Mouse (Mus musculus) lung, embryonic 16.5 days (tissue): ENCODE results near the gene Dbnl. TPM values are rescaled to one million over a fixed set of nuclear protein-coding genes. Genes with fewer than 3 reads are reported as not detected.

Source experiments
- ATAC-seq: fragments of 200-750 bp; cut with Nextera tagmentation; 2 replicates; pipeline ENCODE4 v1.8.0; 2017; ENCODE audit warnings: low read depth, mild to moderate bottlenecking, moderate library complexity
- H3K27ac ChIP-seq: fragments of 300-500 bp; sonication (generic); 2 replicates; pipeline ENCODE4 v1.5.1; 2014; ENCODE audit warnings: mild to moderate bottlenecking, control low read depth, low read length
- H3K27me3 ChIP-seq: fragments of 300-500 bp; sonication (generic); 2 replicates; pipeline ENCODE4 v1.6.1; 2014; ENCODE audit warnings: low read depth, low read length, mixed read lengths; ENCODE audit not compliant: control insufficient read depth, insufficient read depth
- H3K36me3 ChIP-seq: fragments of 300-500 bp; sonication (generic); 2 replicates; pipeline ENCODE4 v1.6.1; 2014; ENCODE audit warnings: low read length; ENCODE audit not compliant: control insufficient read depth, insufficient read depth
- H3K4me1 ChIP-seq: fragments of 300-500 bp; sonication (generic); replicated peaks from 2 replicates; pipeline ENCODE4 v1.6.1; 2014; ENCODE audit warnings: low read length, mixed read lengths; ENCODE audit not compliant: control insufficient read depth, insufficient read depth
- H3K4me2 ChIP-seq: fragments of 300-500 bp; sonication (generic); 2 replicates; pipeline ENCODE4 v1.6.1; 2014; ENCODE audit warnings: low read depth, low read length, control low read depth
- H3K4me3 ChIP-seq: fragments of 300-500 bp; sonication (generic); 2 replicates; pipeline ENCODE4 v1.5.1; 2014; ENCODE audit warnings: mild to moderate bottlenecking, low read length, control low read depth
- H3K9ac ChIP-seq: fragments of 300-500 bp; sonication (generic); 2 replicates; pipeline ENCODE4 v1.6.1; 2014; ENCODE audit warnings: low read length, control low read depth
- H3K9me3 ChIP-seq: fragments of 300-500 bp; sonication (generic); 2 replicates; pipeline ENCODE4 v1.6.1; 2016; ENCODE audit warnings: low read length; ENCODE audit not compliant: control insufficient read depth
- WGBS: fragments of 180-500 bp; shearing (Covaris S2); extraction: QIAGEN DNeasy Blood & Tissue Kit; methylation state at CpG from one replicate; pipeline ENCODE4 v1.1.7; 2014; 5-methylcytosine and 5-hydroxymethylcytosine counted together
- polyA plus RNA-seq: library from polyadenylated mRNA; unstranded; fragments of >200 nt; fragmentation: Nextera tagmentation; extraction: Ambion mirVana; gene quantifications from 2 replicates; pipeline ENCODE4 v1.2.1, GENCODE M21; 2015

The Dbnl gene
- polyA plus RNA-seq, 1 experiment from 2014 or later, result 111 TPM

- Histone ChIP-seq H3K9me3 (no peaks in the 10 kb centered on the region), H3K9ac (no peak overlapping the region), H3K4me3 (no peak overlapping the region), H3K27ac (no peak overlapping the region), H3K4me1 (peaks cover 12% of the 10 kb centered on the region), H3K4me2 (peak overlapping the region; percentile 84; the same call in 1 of the 2 replicates), H3K36me3 (peaks cover 16% of the 10 kb centered on the region), H3K27me3 (no peaks in the 10 kb centered on the region)
- 65% methylated on average over 3 of the region's 3 CpGs for WGBS
- no peak for ATAC-seq
Measured at GRCm38 (mm10) chr11:5789754-5790333, 1.6 kb downstream of the Dbnl start.

DNA sequence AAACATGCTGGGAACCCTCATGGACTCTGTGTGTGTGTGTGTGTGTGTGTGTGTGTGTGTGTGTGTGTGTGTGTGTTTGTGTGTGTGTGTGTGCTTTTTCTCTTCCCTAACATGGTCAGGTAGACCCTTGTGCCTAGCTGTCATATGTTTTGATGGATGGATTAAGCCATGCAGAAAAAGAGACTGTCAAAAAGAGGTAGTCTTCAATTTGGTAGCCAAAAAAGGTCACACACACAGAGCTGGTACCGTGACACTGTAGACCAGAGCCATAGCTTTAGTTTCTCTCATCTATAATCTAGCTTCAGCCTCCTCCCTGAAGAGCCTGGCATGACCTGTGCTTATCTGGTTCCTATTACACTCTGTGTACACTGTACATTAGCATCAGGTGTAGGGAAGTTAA, 2.1 kb downstream of the Dbnl start:
- Histone ChIP-seq H3K27me3 (no peaks in the 10 kb centered on the region), H3K36me3 (peaks cover 20% of the 10 kb centered on the region), H3K27ac (no peak overlapping the region), H3K4me1 (peaks cover 12% of the 10 kb centered on the region), H3K9ac (no peak overlapping the region), H3K9me3 (no peaks in the 10 kb centered on the region), H3K4me3 (no peak overlapping the region), H3K4me2 (no peak overlapping the region)
- ATAC-seq, result no peak
- WGBS, result 95% methylated on average over 1 of the region's 1 CpGs

DNA sequence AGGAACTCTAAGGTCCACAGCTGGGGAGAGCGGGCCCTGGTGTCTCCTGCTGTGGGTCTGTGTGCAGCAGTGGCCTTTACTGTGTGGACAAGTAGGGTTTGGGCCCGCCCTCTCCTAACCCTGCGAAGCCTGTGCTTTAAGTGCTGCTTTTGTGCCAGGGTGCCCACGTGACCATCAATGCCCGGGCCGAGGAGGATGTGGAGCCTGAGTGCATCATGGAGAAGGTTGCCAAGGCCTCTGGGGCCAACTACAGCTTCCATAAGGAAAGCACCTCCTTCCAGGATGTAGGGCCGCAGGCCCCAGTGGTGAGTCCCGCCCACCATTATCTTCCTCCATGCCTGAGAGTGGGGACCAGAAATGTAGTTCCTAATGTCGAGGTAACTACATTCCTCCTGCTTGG, 7.0 kb downstream of the Dbnl start:
- peaks cover 54% of the 10 kb centered on the region for H3K36me3 ChIP-seq
- no peak for ATAC-seq

DNA sequence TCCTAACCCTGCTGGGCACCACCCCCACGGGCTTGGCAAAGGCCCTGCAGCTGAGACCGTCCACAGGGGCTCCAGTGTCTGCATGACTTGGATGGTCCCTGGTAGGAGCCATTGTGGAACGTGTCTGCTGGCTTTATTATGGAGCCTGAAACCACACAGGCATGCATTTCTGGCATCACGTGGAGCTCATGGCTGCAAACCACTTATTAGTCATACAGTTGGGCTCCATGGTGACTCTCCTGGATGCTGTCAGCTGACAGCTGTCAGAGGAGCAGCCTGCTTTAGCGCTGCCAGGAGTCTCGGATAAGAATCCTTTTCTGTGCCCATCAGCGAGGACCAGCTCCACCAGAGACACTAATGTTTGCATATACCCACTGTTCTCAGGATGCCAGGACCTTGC, 7.4 kb downstream of the Dbnl start:
- Histone ChIP-seq H3K9ac (no peak overlapping the region), H3K4me2 (no peak overlapping the region), H3K27me3 (no peaks in the 10 kb centered on the region), H3K27ac (no peak overlapping the region), H3K4me3 (no peak overlapping the region), H3K9me3 (no peaks in the 10 kb centered on the region), H3K36me3 (peaks cover 54% of the 10 kb centered on the region), H3K4me1 (peaks cover 5% of the 10 kb centered on the region; the same call in 1 of the 2 replicates)
- no peak for ATAC-seq
- 83% methylated on average over 7 of the region's 7 CpGs for WGBS

More for the DNA sequence above, 7.0 kb downstream of the Dbnl start:
- Histone ChIP-seq H3K4me1 (peaks cover 5% of the 10 kb centered on the region; the same call in 1 of the 2 replicates), H3K4me3 (no peak overlapping the region), H3K9ac (no peak overlapping the region), H3K27ac (no peak overlapping the region), H3K9me3 (no peaks in the 10 kb centered on the region), H3K27me3 (no peaks in the 10 kb centered on the region), H3K4me2 (no peak overlapping the region)
- 87% methylated on average over 9 of the region's 9 CpGs for WGBS

GRCm38 (mm10) chr11:5796939-5797338, 8.7 kb downstream of the Dbnl start:
- Histone ChIP-seq H3K36me3 (peaks cover 51% of the 10 kb centered on the region), H3K9ac (no peak overlapping the region), H3K4me2 (no peak overlapping the region), H3K27me3 (no peaks in the 10 kb centered on the region), H3K4me1 (peaks cover 5% of the 10 kb centered on the region; the same call in 1 of the 2 replicates), H3K9me3 (no peaks in the 10 kb centered on the region), H3K4me3 (no peak overlapping the region), H3K27ac (no peak overlapping the region)
- WGBS, result 92% methylated on average over 15 of the region's 15 CpGs
- ATAC-seq, result no peak

DNA sequence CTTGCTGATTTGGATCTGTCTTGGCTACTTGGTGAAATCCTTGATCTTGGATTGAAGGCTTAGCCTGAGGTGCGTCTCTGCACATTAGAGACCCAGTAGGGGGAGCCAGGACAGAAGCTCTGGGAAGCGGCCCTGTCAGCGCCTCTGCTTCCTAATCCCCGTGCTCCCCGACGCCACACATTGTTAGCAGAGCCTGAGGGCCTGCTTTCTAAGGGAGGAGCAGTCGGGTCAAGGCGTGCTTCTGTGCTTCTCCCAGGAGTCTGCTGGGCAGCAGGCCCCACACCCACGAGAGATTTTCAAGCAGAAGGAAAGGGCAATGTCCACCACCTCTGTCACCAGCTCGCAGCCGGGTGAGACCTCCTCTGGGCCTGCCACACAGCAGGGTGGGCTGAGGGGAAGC, 9.1 kb downstream of the Dbnl start:
- H3K4me2 ChIP-seq, result no peak overlapping the region
- H3K9me3 ChIP-seq, result no peaks in the 10 kb centered on the region
- no peak overlapping the region for H3K27ac ChIP-seq
- ATAC-seq, result no peak
- no peak overlapping the region for H3K9ac ChIP-seq
- no peaks in the 10 kb centered on the region for H3K27me3 ChIP-seq
- H3K4me3 ChIP-seq, result no peak overlapping the region
- H3K4me1 ChIP-seq, result peaks cover 9% of the 10 kb centered on the region; the same call in 1 of the 2 replicates
- peaks cover 48% of the 10 kb centered on the region for H3K36me3 ChIP-seq
- 82% methylated on average over 11 of the region's 11 CpGs for WGBS

DNA sequence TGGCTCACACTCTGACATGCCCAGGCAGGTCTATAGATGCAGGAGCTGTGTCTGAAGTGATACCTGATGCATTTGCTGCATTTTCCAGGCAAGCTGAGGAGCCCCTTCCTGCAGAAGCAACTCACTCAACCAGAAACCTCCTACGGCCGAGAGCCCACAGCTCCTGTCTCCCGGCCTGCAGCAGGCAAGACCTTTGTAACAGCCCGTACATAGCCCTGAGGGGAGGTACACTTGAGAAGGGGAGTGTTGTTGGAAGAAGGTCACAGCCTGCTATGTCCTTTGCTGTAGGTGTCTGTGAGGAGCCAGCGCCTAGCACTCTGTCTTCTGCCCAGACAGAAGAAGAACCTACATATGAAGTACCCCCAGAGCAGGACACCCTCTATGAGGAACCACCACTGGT, 9.6 kb downstream of the Dbnl start:
- Histone ChIP-seq H3K4me3 (no peak overlapping the region), H3K36me3 (peaks cover 45% of the 10 kb centered on the region), H3K4me1 (peaks cover 11% of the 10 kb centered on the region), H3K9ac (no peak overlapping the region), H3K4me2 (no peak overlapping the region), H3K27me3 (no peaks in the 10 kb centered on the region), H3K9me3 (no peaks in the 10 kb centered on the region), H3K27ac (no peak overlapping the region)
- WGBS, result 91% methylated on average over 5 of the region's 5 CpGs
- no peak for ATAC-seq

GRCm38 (mm10) chr11:5799621-5800490, 11.6 kb downstream of the Dbnl start:
- no peaks in the 10 kb centered on the region for H3K9me3 ChIP-seq
- no peaks in the 10 kb centered on the region for H3K27me3 ChIP-seq
- peak overlapping the region; percentile 25; the same call in 1 of the 2 replicates for H3K9ac ChIP-seq
- WGBS, result 65% methylated on average over 17 of the region's 17 CpGs
- peaks cover 19% of the 10 kb centered on the region for H3K4me1 ChIP-seq
- no peak overlapping the region for H3K4me2 ChIP-seq
- peak; percentile 79 for ATAC-seq
- H3K4me3 ChIP-seq, result no peak overlapping the region
- H3K36me3 ChIP-seq, result peaks cover 38% of the 10 kb centered on the region
- peak overlapping the region; percentile 86 for H3K27ac ChIP-seq

- Histone ChIP-seq H3K4me2 (no peak overlapping the region), H3K36me3 (peaks cover 24% of the 10 kb centered on the region), H3K9ac (no peak overlapping the region), H3K4me3 (no peak overlapping the region), H3K27me3 (no peaks in the 10 kb centered on the region), H3K27ac (no peak overlapping the region), H3K9me3 (no peaks in the 10 kb centered on the region), H3K4me1 (peaks cover 19% of the 10 kb centered on the region)
- 94% methylated on average over 16 of the region's 16 CpGs for WGBS
- no peak for ATAC-seq
Measured at GRCm38 (mm10) chr11:5801511-5801910, 13.2 kb downstream of the Dbnl start.
